Mouse (Mus musculus) cerebellum, postnatal 14 days (tissue): Measurements from ENCODE around the gene Cmtm4.

ENCODE experiments used
- DNase-seq, 2 experiments: peaks; one replicate each; pipeline ENCODE4 v3.0.0; 2021; ENCODE audit warnings: mixed read lengths in 2 of 2

Gene Cmtm4

GRCm38 (mm10) chr8:104410628-104411273 is 15.1 kb upstream of the Cmtm4 start:
- no peak for DNase-seq

- DNase-seq, result no peak
These were observed 12.9 kb upstream of the Cmtm4 start for GRCm38 (mm10) chr8:104408328-104409110.

GRCm38 (mm10) chr8:104406340-104407128 is 10.9 kb upstream of the Cmtm4 start:
- DNase-seq, result no peak

GRCm38 (mm10) chr8:104405430-104406187 is 10.0 kb upstream of the Cmtm4 start:
- DNase-seq, result peak in 1 of 2 experiments; percentile 31

- no peak for DNase-seq
These were observed 8.0 kb upstream of the Cmtm4 start for GRCm38 (mm10) chr8:104403596-104403995.

- DNase-seq, result peak; percentile 66 to 68
These were observed 555 bp downstream of the Cmtm4 start for GRCm38 (mm10) chr8:104394801-104395702.

- no peak for DNase-seq
These were observed 1.8 kb downstream of the Cmtm4 start for GRCm38 (mm10) chr8:104393767-104394166.

- DNase-seq, result no peak
These were observed 2.5 kb downstream of the Cmtm4 start for GRCm38 (mm10) chr8:104393139-104393538.

- no peak for DNase-seq
These were observed 5.4 kb downstream of the Cmtm4 start for GRCm38 (mm10) chr8:104390245-104390644.

- DNase-seq, result peak; percentile 61 to 71
These were observed 7.6 kb downstream of the Cmtm4 start for GRCm38 (mm10) chr8:104387980-104388379.

- no peak for DNase-seq
These were observed 8.1 kb downstream of the Cmtm4 start for GRCm38 (mm10) chr8:104387501-104387900.

- DNase-seq, result no peak
These were observed 8.9 kb downstream of the Cmtm4 start for GRCm38 (mm10) chr8:104386693-104387092.

- DNase-seq, result no peak
These were observed 11.6 kb downstream of the Cmtm4 start for GRCm38 (mm10) chr8:104383977-104384376.

- DNase-seq, result no peak
These were observed 12.3 kb downstream of the Cmtm4 start for GRCm38 (mm10) chr8:104383296-104383695.

- DNase-seq, result peak; percentile 76 to 78
These were observed 14.6 kb downstream of the Cmtm4 start for GRCm38 (mm10) chr8:104380961-104381411.

- DNase-seq, result no peak
These were observed 15.3 kb downstream of the Cmtm4 start for GRCm38 (mm10) chr8:104380269-104380668.

- no peak for DNase-seq
These were observed 16.2 kb downstream of the Cmtm4 start for GRCm38 (mm10) chr8:104379301-104379836.

GRCm38 (mm10) chr8:104376669-104377068 is 18.9 kb downstream of the Cmtm4 start:
- DNase-seq, result no peak

- DNase-seq, result no peak
These were observed 19.6 kb downstream of the Cmtm4 start for GRCm38 (mm10) chr8:104375959-104376358.

GRCm38 (mm10) chr8:104374864-104375846 is 20.5 kb downstream of the Cmtm4 start:
- peak; percentile 67 to 73 for DNase-seq
